Mouse (Mus musculus): ENCODE data around the gene Zdhhc23. TPM values are rescaled to one million over a fixed set of nuclear protein-coding genes. Genes with fewer than 3 reads are reported as not detected.

Zdhhc23 gene
- total RNA-seq, 4 experiments from 2014 or later, result 0.15 to 0.87 (median 0.62) TPM

Small RNAs within 50 kb of the gene (microRNA-seq; reads per million reads assigned to microRNA genes)
- 0 reads per million in 2 experiments for gene Mir3470b

Other genes starting within 250 kb of the Zdhhc23 start
- gene Drd3, start 225.8 kb downstream of the Zdhhc23 start, total RNA-seq (2022), result not detected
- 10 to 100 TPM in 1 of 4 experiments, 1 to 10 TPM in 3; 4.7 to 10.4 (median 8.4) TPM for gene Ccdc191, start 90.0 kb downstream of the Zdhhc23 start, total RNA-seq (2022)
- 10 to 100 TPM; 28.6 to 52.7 (median 36.6) TPM for gene Qtrt2, start 53.0 kb downstream of the Zdhhc23 start, total RNA-seq (2022)
- gene Gramd1c, start 83.6 kb upstream of the Zdhhc23 start, total RNA-seq (2022), result 1 to 10 TPM in 3 of 4 experiments, under 1 TPM in 1; 0.52 to 1.7 (median 1.3) TPM
- gene Atp6v1a, start 159.9 kb upstream of the Zdhhc23 start, total RNA-seq (2022), result 100 to 1,000 TPM; 144 to 168 (median 155) TPM
- 10 to 100 TPM; 65.8 to 77.7 (median 68.0) TPM for gene Naa50, start 160.0 kb upstream of the Zdhhc23 start, total RNA-seq (2022)
- gene Usf3, start 193.5 kb upstream of the Zdhhc23 start, total RNA-seq (2022), result 10 to 100 TPM; 24.1 to 24.9 (median 24.6) TPM